Mouse (Mus musculus) embryonic fibroblast, embryonic 13.5 days (primary cell): ENCODE data around the gene Flvcr2. TPM values are rescaled to one million over a fixed set of nuclear protein-coding genes. Genes with fewer than 3 reads are reported as not detected.
A peak's percentile ranks its signal among the peaks of the same experiment; 100 is the strongest.

ENCODE experiments used
- H3K27ac ChIP-seq: 2 replicates; pipeline ENCODE4 v1.5.1; 2012; ENCODE audit warnings: low read length, control low read depth, inconsistent platforms; ENCODE audit not compliant: insufficient read depth
- H3K4me1 ChIP-seq: 2 replicates; pipeline ENCODE4 v1.6.1; 2011; ENCODE audit warnings: low read length; ENCODE audit not compliant: control insufficient read depth, insufficient read depth
- H3K4me3 ChIP-seq: 2 replicates; pipeline ENCODE4 v1.5.1; 2011; ENCODE audit warnings: mild to moderate bottlenecking, control low read depth, low read length; ENCODE audit not compliant: insufficient read depth
- CTCF ChIP-seq: IDR thresholded peaks from 2 replicates; pipeline ENCODE4 v1.5.1; 2011; ENCODE audit warnings: mild to moderate bottlenecking, control low read depth, low read length, moderate library complexity, borderline replicate concordance; ENCODE audit not compliant: insufficient read depth
- POLR2A ChIP-seq: IDR thresholded peaks from 2 replicates; pipeline ENCODE4 v1.6.1; 2011; ENCODE audit warnings: low read depth, mild to moderate bottlenecking, control low read depth, low read length, moderate library complexity
- polyA plus RNA-seq: library from polyadenylated mRNA; stranded (reverse); fragments of >200 nt; gene quantifications from 2 replicates; pipeline ENCODE4 v1.2.4, GENCODE M21; 2011; ENCODE audit warnings: low read depth; ENCODE audit not compliant: missing spikeins, insufficient read length

Gene Flvcr2
- polyA plus RNA-seq, 1 experiment = 2.1 TPM

- Histone ChIP-seq H3K4me3 (peak within 1 kb of the TSS; percentile 77), H3K4me1 (peaks cover 3% of the 10 kb centered on the region; the same call in 1 of the 2 replicates), H3K27ac (peak within 1 kb of the TSS; percentile 94)
- no peak for TF ChIP-seq CTCF
- TF ChIP-seq POLR2A = peak; percentile 89
Measured at GRCm38 (mm10) chr12:85824438-85825264, 78.3 kb downstream of the Flvcr2 start, which contains the start of the genes Erg28 and Ttll5. Gene Erg28, minus strand, starts transcription at chr12:85824550. Gene Ttll5, plus strand, starts transcription at chr12:85824659.

- H3K4me1 ChIP-seq = peaks cover 3% of the 10 kb centered on the region; the same call in 1 of the 2 replicates
- H3K4me3 ChIP-seq = peak overlapping the region; percentile 77
- TF ChIP-seq CTCF (no peak), POLR2A (no peak)
- H3K27ac ChIP-seq = peak overlapping the region; percentile 28
Measured at GRCm38 (mm10) chr12:85825361-85825760, 79.0 kb downstream of the Flvcr2 start.

GRCm38 (mm10) chr12:85825822-85826221, 79.5 kb downstream of the Flvcr2 start:
- TF ChIP-seq POLR2A (no peak), CTCF (no peak)
- Histone ChIP-seq H3K4me1 (peaks cover 3% of the 10 kb centered on the region; the same call in 1 of the 2 replicates), H3K4me3 (no peak overlapping the region), H3K27ac (no peak overlapping the region)

- Histone ChIP-seq H3K4me3 (no peak overlapping the region), H3K4me1 (no peaks in the 10 kb centered on the region), H3K27ac (no peak overlapping the region)
- TF ChIP-seq CTCF = no peak
- TF ChIP-seq POLR2A = no peak
Measured at GRCm38 (mm10) chr12:85828856-85829255, 82.5 kb downstream of the Flvcr2 start.

- no peak overlapping the region for H3K27ac ChIP-seq
- H3K4me1 ChIP-seq = no peaks in the 10 kb centered on the region
- no peak overlapping the region for H3K4me3 ChIP-seq
- no peak for TF ChIP-seq CTCF
- no peak for TF ChIP-seq POLR2A
Measured at GRCm38 (mm10) chr12:85829866-85830265, 83.5 kb downstream of the Flvcr2 start.

GRCm38 (mm10) chr12:85830691-85831090, 84.4 kb downstream of the Flvcr2 start:
- H3K27ac ChIP-seq = no peak overlapping the region
- H3K4me3 ChIP-seq = no peak overlapping the region
- H3K4me1 ChIP-seq = no peaks in the 10 kb centered on the region
- TF ChIP-seq CTCF (no peak), POLR2A (no peak)

- Histone ChIP-seq H3K4me3 (no peak overlapping the region), H3K4me1 (no peaks in the 10 kb centered on the region), H3K27ac (no peak overlapping the region)
- TF ChIP-seq CTCF (no peak), POLR2A (no peak)
Measured at GRCm38 (mm10) chr12:85834543-85834942, 88.2 kb downstream of the Flvcr2 start.

GRCm38 (mm10) chr12:85837765-85838164, 91.4 kb downstream of the Flvcr2 start:
- Histone ChIP-seq H3K4me3 (no peak overlapping the region), H3K4me1 (no peaks in the 10 kb centered on the region), H3K27ac (no peak overlapping the region)
- no peak for TF ChIP-seq CTCF
- no peak for TF ChIP-seq POLR2A

GRCm38 (mm10) chr12:85839371-85840000, 93.1 kb downstream of the Flvcr2 start:
- no peaks in the 10 kb centered on the region for H3K4me1 ChIP-seq
- H3K4me3 ChIP-seq = no peak overlapping the region
- no peak overlapping the region for H3K27ac ChIP-seq
- TF ChIP-seq POLR2A (no peak), CTCF (no peak)
